Mouse (Mus musculus) heart, adult 2 months (tissue): ENCODE results near the gene Ercc6l. TPM values are rescaled to one million over a fixed set of nuclear protein-coding genes. Genes with fewer than 3 reads are reported as not detected.
A peak's percentile ranks its signal among the peaks of the same experiment; 100 is the strongest.
"Not testable (repeated sequence)": the region's sequence is repeated elsewhere in the genome, so short reads cannot be mapped to it uniquely, and the experiment has no call there.

ENCODE experiments used
- DNase-seq, 2 experiments: peaks; one replicate each; pipeline ENCODE4 v3.0.0; 2021
- H3K27ac ChIP-seq: fragments of 200-600 bp; 2 replicates; pipeline ENCODE4 v1.8.1; 2022
- H3K27me3 ChIP-seq: fragments of 200-500 bp; 2 replicates; pipeline ENCODE4 v1.6.1; 2012; ENCODE audit warnings: mild to moderate bottlenecking, low read length, inconsistent platforms, mixed read lengths; ENCODE audit not compliant: control insufficient read depth, insufficient read depth
- H3K36me3 ChIP-seq: fragments of 200-500 bp; 2 replicates; pipeline ENCODE4 v1.6.1; 2012; ENCODE audit warnings: low read length, inconsistent platforms; ENCODE audit not compliant: control insufficient read depth, insufficient read depth
- H3K4me1 ChIP-seq: fragments of 200-500 bp; 2 replicates; pipeline ENCODE4 v1.6.1; 2011; ENCODE audit warnings: low read length; ENCODE audit not compliant: control insufficient read depth, insufficient read depth
- H3K4me3 ChIP-seq: fragments of 200-600 bp; 2 replicates; pipeline ENCODE4 v1.8.1; 2022
- H3K79me2 ChIP-seq: fragments of 200-500 bp; replicated peaks from 2 replicates; pipeline ENCODE4 v1.6.1; 2012; ENCODE audit warnings: mild to moderate bottlenecking, inconsistent platforms, low read length, moderate library complexity, mixed read lengths; ENCODE audit not compliant: control insufficient read depth, insufficient read depth
- H3K9ac ChIP-seq: fragments of 200-500 bp; 2 replicates; pipeline ENCODE4 v1.6.1; 2012; ENCODE audit warnings: low read depth, mild to moderate bottlenecking, control low read depth, inconsistent platforms, low read length, mixed read lengths
- CTCF ChIP-seq: fragments of 200-600 bp; IDR thresholded peaks from 2 replicates; pipeline ENCODE4 v1.8.1; 2022; ENCODE audit warnings: antibody characterized with exemption, mild to moderate bottlenecking, moderate library complexity
- EP300 ChIP-seq: fragments of 200-500 bp; IDR thresholded peaks from 2 replicates; pipeline ENCODE4 v1.6.1; 2011; ENCODE audit warnings: low read depth, low read length, control low read depth; ENCODE audit not compliant: insufficient read depth
- POLR2A ChIP-seq: fragments of 200-500 bp; IDR thresholded peaks from 2 replicates; pipeline ENCODE4 v1.6.1; 2011; ENCODE audit warnings: mild to moderate bottlenecking, low read depth, low read length, control low read depth; ENCODE audit not compliant: insufficient read depth
- WGBS: fragments of 180-500 bp; shearing (Covaris S2); methylation state at CpG from one replicate; pipeline ENCODE4 v1.1.7; 2018; 5-methylcytosine and 5-hydroxymethylcytosine counted together
- intact Hi-C: fragments of 180-260 bp; cut with DNase I; formaldehyde crosslinking; loops from one replicate; pipeline ENCODE4 v1.15.1; 2025
- polyA plus RNA-seq: library from polyadenylated mRNA; depleted of rRNA; stranded (reverse); fragments of >200 nt; gene quantifications from 2 replicates; pipeline ENCODE4 v1.2.3, GENCODE M21; 2012
- total RNA-seq, 2 experiments: library from RNA; stranded (reverse); gene quantifications; 2 replicates each; pipeline ENCODE4 v1.2.3; 2021

Ercc6l gene
- total and polyA plus RNA-seq, 3 experiments = 0.10 to 0.36 (median 0.34) TPM

DNA sequence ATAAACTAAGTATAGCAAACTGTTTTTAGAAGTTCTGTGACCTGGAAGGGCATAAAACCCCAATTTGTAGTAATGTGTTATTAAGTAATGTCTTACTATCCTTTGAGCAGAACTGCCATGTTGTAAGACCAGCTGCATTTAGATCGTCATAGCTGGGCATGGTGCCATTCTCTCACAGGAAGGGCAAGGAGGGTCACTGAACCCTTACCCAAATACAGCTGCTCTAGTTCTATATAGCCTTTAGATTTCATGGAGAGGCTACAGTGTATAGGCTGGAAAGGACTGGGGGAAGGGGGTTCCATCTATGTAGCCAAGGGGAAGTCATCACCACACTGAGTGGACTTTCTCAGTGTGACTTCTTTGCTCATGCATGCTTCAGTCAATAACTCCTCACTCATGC lies 15.7 kb downstream of the Ercc6l start:
- intact Hi-C loops = no loop called here
- no peak overlapping the region for H3K4me3 ChIP-seq
- TF ChIP-seq POLR2A (no peak), CTCF (no peak), EP300 (no peak)
- no peaks in the 10 kb centered on the region for H3K36me3 ChIP-seq
- DNase-seq = no peak
- no peaks in the 10 kb centered on the region for H3K79me2 ChIP-seq
- H3K9ac ChIP-seq = no peak overlapping the region
- H3K27me3 ChIP-seq = no peaks in the 10 kb centered on the region
- no peak overlapping the region for H3K27ac ChIP-seq
- WGBS = 35% methylated on average over 1 of the region's 1 CpGs
- no peaks in the 10 kb centered on the region for H3K4me1 ChIP-seq

DNA sequence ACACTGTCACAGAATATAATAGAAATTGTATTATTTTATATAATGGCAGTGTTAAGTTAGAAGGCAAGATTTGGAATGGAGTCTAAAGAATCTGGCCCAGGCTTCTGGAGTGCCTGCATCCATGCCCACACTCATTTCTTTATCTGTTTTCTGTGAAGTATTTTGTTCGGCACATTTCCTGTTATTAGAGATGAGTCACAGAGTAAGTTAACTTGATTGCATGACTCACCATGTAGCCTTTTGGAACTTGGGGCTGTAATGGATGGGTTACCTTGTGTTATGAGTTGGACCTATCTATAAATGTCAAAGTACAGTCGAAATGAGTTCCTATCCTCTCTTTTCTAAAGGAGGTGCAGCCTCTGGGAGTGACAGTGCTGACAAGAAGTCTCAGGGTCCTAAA lies 35.6 kb downstream of the Ercc6l start:
- Histone ChIP-seq H3K27ac (no peak overlapping the region), H3K4me3 (no peak overlapping the region), H3K9ac (no peak overlapping the region), H3K79me2 (no peaks in the 10 kb centered on the region), H3K36me3 (no peaks in the 10 kb centered on the region), H3K4me1 (no peaks in the 10 kb centered on the region), H3K27me3 (no peaks in the 10 kb centered on the region)
- no peak for DNase-seq
- TF ChIP-seq CTCF (no peak), EP300 (no peak), POLR2A (no peak)
- 60% methylated on average over 2 of the region's 2 CpGs for WGBS
- intact Hi-C loops = loop anchor here (2.0 kb wide), 1 partner anchor 35 kb away; the partner anchor contains the start of gene Ercc6l

DNA sequence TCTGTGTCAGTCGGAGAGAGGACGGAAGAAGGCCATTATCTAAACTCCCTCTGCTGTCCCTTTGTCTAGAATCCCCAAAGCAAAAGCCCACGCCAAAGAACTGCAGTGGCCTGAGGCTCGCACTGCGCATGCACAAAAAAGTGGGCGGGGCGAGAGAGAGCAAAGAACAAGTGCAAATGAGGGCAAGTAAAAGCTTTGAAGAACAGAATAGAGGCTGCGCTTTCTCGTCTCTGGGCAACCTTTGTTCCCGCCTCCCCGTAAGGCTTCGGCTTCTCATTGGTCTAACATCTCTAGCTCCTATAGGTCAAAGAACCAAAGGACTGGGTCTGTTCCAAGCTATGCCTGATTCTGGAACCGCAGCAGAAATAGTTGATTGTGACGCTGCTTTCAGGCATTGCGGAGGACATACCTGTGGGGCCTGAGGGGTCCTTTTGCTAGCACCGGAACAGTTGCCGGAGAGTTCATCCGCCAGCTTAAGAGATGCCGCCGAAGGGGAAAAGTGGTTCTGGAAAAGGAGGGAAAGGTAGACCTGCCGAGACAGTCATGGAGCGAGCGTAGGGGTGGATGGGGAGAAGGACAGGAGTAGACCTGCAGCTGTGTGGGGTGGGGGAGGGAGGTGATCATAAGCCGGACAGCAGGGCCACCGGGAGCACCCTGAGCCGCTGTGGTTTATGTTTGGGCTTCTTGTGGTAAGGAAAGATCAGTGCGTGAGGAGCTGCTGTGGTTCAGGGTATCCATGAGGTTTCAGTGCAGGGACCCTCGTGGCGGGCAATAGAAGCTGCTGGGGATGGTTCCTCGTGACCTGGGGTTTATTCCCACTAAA lies 37.6 kb downstream of the Ercc6l start, which contains the start of gene Pin4:
Pin4 (plus strand) TSS at position 406 of the 823 bp plus-strand sequence.
- intact Hi-C loops = loop anchor here (5.0 kb wide), 1 partner anchor 47 kb away; the partner anchor contains the start of gene Rtl5
- Histone ChIP-seq H3K27me3 (no peaks in the 10 kb centered on the region), H3K27ac (peak within 1 kb of the TSS; percentile 69), H3K9ac (peak within 1 kb of the TSS; percentile 85), H3K4me3 (peak within 1 kb of the TSS; percentile 62), H3K36me3 (no peaks in the 10 kb centered on the region), H3K79me2 (no peaks in the 10 kb centered on the region), H3K4me1 (no peaks in the 10 kb centered on the region)
- 14% methylated on average over 30 of the region's 30 CpGs for WGBS
- TF ChIP-seq POLR2A (peak; percentile 62), EP300 (0 out of 2 replicates have a peak, but pooled peaks have one; percentile 11), CTCF (peak; percentile 43)
- DNase-seq = peak; percentile 90 to 94

GRCm38 (mm10) chrX:102115676-102116075 lies 41.2 kb downstream of the Ercc6l start:
- no peaks in the 10 kb centered on the region for H3K4me1 ChIP-seq
- no peaks in the 10 kb centered on the region for H3K79me2 ChIP-seq
- intact Hi-C loops = loop anchor here (5.0 kb wide), 1 partner anchor 43 kb away; the partner anchor contains the start of gene Rtl5
- DNase-seq = no peak
- no peak overlapping the region for H3K9ac ChIP-seq
- no peaks in the 10 kb centered on the region for H3K27me3 ChIP-seq
- H3K4me3 ChIP-seq = no peak overlapping the region
- 42% methylated on average over 4 of the region's 4 CpGs for WGBS
- TF ChIP-seq EP300 = no peak
- H3K36me3 ChIP-seq = no peaks in the 10 kb centered on the region
- H3K27ac ChIP-seq = no peak overlapping the region

DNA sequence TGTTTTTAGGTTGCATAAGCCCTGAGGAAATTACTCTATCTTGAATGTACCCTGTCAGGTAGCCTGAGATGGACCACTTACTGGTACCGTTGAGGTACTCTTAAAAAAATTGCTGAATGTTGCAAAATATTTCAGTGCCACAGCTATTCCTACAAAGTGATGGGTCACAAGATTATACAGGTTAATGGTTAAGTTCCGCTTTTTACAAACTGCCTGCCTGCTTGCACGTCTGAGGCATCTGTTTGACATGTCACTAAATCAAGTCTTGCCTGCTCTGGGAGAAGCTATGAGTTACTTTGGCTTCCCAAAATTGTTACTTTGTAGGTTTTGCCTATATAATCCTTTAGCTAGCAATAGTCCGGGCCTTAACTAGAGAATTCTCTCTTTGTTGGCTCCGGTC lies 47.5 kb downstream of the Ercc6l start:
- 77% methylated on average over 5 of the region's 5 CpGs for WGBS
- not testable (repeated sequence) for H3K27ac ChIP-seq

GRCm38 (mm10) chrX:102103830-102104229 lies 53.1 kb downstream of the Ercc6l start:
- H3K27ac ChIP-seq, intact Hi-C loops, H3K4me1 ChIP-seq, H3K79me2 ChIP-seq, H3K27me3 ChIP-seq, H3K4me3 ChIP-seq, H3K9ac ChIP-seq, H3K36me3 ChIP-seq, DNase-seq: not testable (repeated sequence)
- WGBS = 50% methylated on average over 2 of the region's 2 CpGs

More for the DNA sequence above, 47.5 kb downstream of the Ercc6l start:
- H3K4me3 ChIP-seq, H3K79me2 ChIP-seq, H3K4me1 ChIP-seq, H3K36me3 ChIP-seq, DNase-seq, H3K27me3 ChIP-seq, intact Hi-C loops, H3K9ac ChIP-seq: not testable (repeated sequence)
